23 mouse cellular contexts compared by ENCODE assay signal in the genomic region with DNA sequence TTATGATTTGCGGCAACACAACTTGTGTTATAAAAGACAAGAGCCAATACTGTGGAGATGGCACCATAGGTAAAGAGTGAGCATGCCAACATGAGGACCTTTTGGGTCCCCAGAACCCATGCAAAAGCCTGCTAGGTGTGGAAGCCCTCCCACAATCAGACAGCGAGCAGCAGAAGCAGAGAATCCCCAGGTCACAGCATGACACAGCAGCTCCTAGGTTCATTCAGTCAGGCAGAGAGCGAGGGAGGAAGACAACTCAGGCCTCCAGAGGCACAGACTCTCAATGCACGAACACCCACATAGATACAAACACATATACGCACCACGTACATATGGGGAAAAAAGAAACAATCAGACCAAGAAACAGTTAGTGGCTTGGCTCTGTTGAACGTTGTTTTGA. TPM values are rescaled to one million over a fixed set of nuclear protein-coding genes. Genes with fewer than 3 reads are reported as not detected.
A peak's percentile ranks its signal among the peaks of the same experiment; 100 is the strongest.
DNase-seq lines count a peak whose midpoint lies in the region; ATAC-seq and TF ChIP-seq lines count a peak whose summit lies in the region.
"Had no signal": no experiment of that assay in that cellular context is flagged by ENCODE, and none has a peak within 500 bp of the region (broad histone marks: within the 10 kb centered on the region; RNA-seq: fewer than 3 reads in every experiment).

No protein-coding gene starts in this region.

- H3K9ac ChIP-seq in liver, postnatal 0 days (replicated peaks): no peak overlapping the region
- H3K9ac ChIP-seq in liver, embryonic 14.5 days (replicated peaks): no peak overlapping the region
- no peak overlapping the region for H3K9ac ChIP-seq in liver, embryonic 16.5 days (ENCODE audit: low read depth, low read length)
- H3K9ac ChIP-seq in midbrain, embryonic 16.5 days (ENCODE audit: low read depth, low read length): no peak overlapping the region
- H3K9ac ChIP-seq: embryonic facial prominence, embryonic 12.5 days; embryonic facial prominence, embryonic 15.5 days; heart, embryonic 13.5 days; hindbrain, embryonic 13.5 days had no signal

- no peaks in the 10 kb centered on the region for H3K9me3 ChIP-seq in liver, postnatal 0 days (ENCODE audit: low read length)
- no peaks in the 10 kb centered on the region for H3K9me3 ChIP-seq in liver, embryonic 14.5 days (ENCODE audit: control insufficient read depth, low read length)
- no peaks in the 10 kb centered on the region for H3K9me3 ChIP-seq in liver, embryonic 16.5 days (replicated peaks; ENCODE audit: control insufficient read depth, low read length)
- H3K9me3 ChIP-seq in midbrain, embryonic 16.5 days (replicated peaks; ENCODE audit: control insufficient read depth, low read length, poor library complexity, severe bottlenecking): no peaks in the 10 kb centered on the region
- H3K9me3 ChIP-seq: embryonic facial prominence, embryonic 12.5 days; embryonic facial prominence, embryonic 15.5 days; heart, embryonic 13.5 days; hindbrain, embryonic 13.5 days had no signal

- no peak overlapping the region for H3K4me2 ChIP-seq in liver, postnatal 0 days (ENCODE audit: low read depth, low read length)
- H3K4me2 ChIP-seq in liver, embryonic 14.5 days (ENCODE audit: low read depth): no peak overlapping the region
- H3K4me2 ChIP-seq in liver, embryonic 16.5 days (ENCODE audit: low read depth, low read length): no peak overlapping the region
- H3K4me2 ChIP-seq in midbrain, embryonic 16.5 days (ENCODE audit: low read length): no peak overlapping the region
- H3K4me2 ChIP-seq: embryonic facial prominence, embryonic 12.5 days; embryonic facial prominence, embryonic 15.5 days; heart, embryonic 13.5 days; hindbrain, embryonic 13.5 days had no signal

- H3K36me3 ChIP-seq in liver, postnatal 0 days (replicated peaks; ENCODE audit: insufficient read depth, low read length): no peaks in the 10 kb centered on the region
- H3K36me3 ChIP-seq in liver, embryonic 14.5 days (replicated peaks; ENCODE audit: control insufficient read depth, insufficient read depth, low read depth): no peaks in the 10 kb centered on the region
- H3K36me3 ChIP-seq in liver, embryonic 16.5 days (ENCODE audit: control insufficient read depth, insufficient read depth): no peaks in the 10 kb centered on the region
- no peaks in the 10 kb centered on the region for H3K36me3 ChIP-seq in midbrain, embryonic 16.5 days (ENCODE audit: control insufficient read depth, insufficient read depth, low read length)
- H3K36me3 ChIP-seq: embryonic facial prominence, embryonic 12.5 days; embryonic facial prominence, embryonic 15.5 days; heart, embryonic 13.5 days; hindbrain, embryonic 13.5 days had no signal

- no peak for ATAC-seq in liver, postnatal 0 days
- ATAC-seq in liver, embryonic 14.5 days (ENCODE audit: insufficient read depth): peak; percentile 52
- ATAC-seq in liver, embryonic 16.5 days (ENCODE audit: low read depth): peak; percentile 44; the same call in 1 of the 2 replicates
- ATAC-seq in midbrain, embryonic 16.5 days: no peak
- no peak for ATAC-seq in frontal cortex, adult (ENCODE audit: low TSS enrichment)
- ATAC-seq: CD4-positive, CD25-positive, alpha-beta regulatory T cell, adult 4 months; forebrain, embryonic 14.5 days; hindbrain, embryonic 16.5 days; inflammation-experienced regulatory T-cells, adult 6 months had no signal

- H3K27ac ChIP-seq in liver, postnatal 0 days (ENCODE audit: low read depth): no peak overlapping the region
- H3K27ac ChIP-seq in liver, embryonic 14.5 days: no peak overlapping the region
- no peak overlapping the region for H3K27ac ChIP-seq in liver, embryonic 16.5 days (ENCODE audit: low read length)
- no peak overlapping the region for H3K27ac ChIP-seq in midbrain, embryonic 16.5 days (ENCODE audit: low read length)
- H3K27ac ChIP-seq: embryonic facial prominence, embryonic 12.5 days; embryonic facial prominence, embryonic 15.5 days; heart, embryonic 13.5 days; hindbrain, embryonic 13.5 days had no signal

- WGBS in liver, postnatal 0 days (ENCODE audit: insufficient replicate concordance): 75% methylated on average over 7 of the region's 7 CpGs
- 68% methylated on average over 7 of the region's 7 CpGs for WGBS in liver, embryonic 14.5 days (ENCODE audit: insufficient replicate concordance)
- WGBS in liver, embryonic 16.5 days (ENCODE audit: insufficient replicate concordance): 64% methylated on average over 7 of the region's 7 CpGs
- WGBS in midbrain, embryonic 16.5 days: 91% methylated on average over 7 of the region's 7 CpGs

- H3K4me3 ChIP-seq in liver, postnatal 0 days (ENCODE audit: low read depth, low read length): no peak overlapping the region
- no peak overlapping the region for H3K4me3 ChIP-seq in liver, embryonic 14.5 days (ENCODE audit: insufficient read depth in 1 of 2, low read depth in 2 of 2, low read length in 2 of 2)
- no peak overlapping the region for H3K4me3 ChIP-seq in liver, embryonic 16.5 days (ENCODE audit: low read depth, low read length)
- no peak overlapping the region for H3K4me3 ChIP-seq in midbrain, embryonic 16.5 days (ENCODE audit: low read depth, low read length)
- H3K4me3 ChIP-seq: embryonic facial prominence, embryonic 12.5 days; embryonic facial prominence, embryonic 15.5 days; heart, embryonic 13.5 days; hindbrain, embryonic 13.5 days had no signal

- no peaks in the 10 kb centered on the region for H3K27me3 ChIP-seq in liver, postnatal 0 days (ENCODE audit: insufficient read depth, low read length)
- no peaks in the 10 kb centered on the region for H3K27me3 ChIP-seq in liver, embryonic 14.5 days (ENCODE audit: control insufficient read depth, insufficient read depth, low read length)
- no peaks in the 10 kb centered on the region for H3K27me3 ChIP-seq in liver, embryonic 16.5 days (ENCODE audit: control insufficient read depth, insufficient read depth, low read depth, low read length)
- H3K27me3 ChIP-seq in midbrain, embryonic 16.5 days (ENCODE audit: control insufficient read depth, insufficient read depth, low read depth, low read length): no peaks in the 10 kb centered on the region
- H3K27me3 ChIP-seq: embryonic facial prominence, embryonic 12.5 days; embryonic facial prominence, embryonic 15.5 days had no signal

- H3K4me1 ChIP-seq in liver, postnatal 0 days (ENCODE audit: insufficient read depth): 0 out of 2 replicates have a peak, but pooled peaks cover 3% of the 10 kb centered on the region
- H3K4me1 ChIP-seq in liver, embryonic 14.5 days (replicated peaks; ENCODE audit: control insufficient read depth in 2 of 2, insufficient read depth in 2 of 2, low read length in 1 of 2): peaks cover 12 to 16% of the 10 kb centered on the region in 2 experiments
- peaks cover 12% of the 10 kb centered on the region for H3K4me1 ChIP-seq in liver, embryonic 16.5 days (ENCODE audit: control insufficient read depth, low read depth, low read length)
- peaks cover 1% of the 10 kb centered on the region; the same call in 1 of the 2 replicates for H3K4me1 ChIP-seq in midbrain, embryonic 16.5 days (ENCODE audit: control insufficient read depth, insufficient read depth, low read length)

- TF ChIP-seq CTCF in liver, postnatal 0 days (IDR thresholded peaks at IDR 0.05; ENCODE audit: low read depth): no peak
- no peak for TF ChIP-seq CTCF in liver, embryonic 14.5 days (IDR thresholded peaks at IDR 0.05; ENCODE audit: low read depth)

- TF ChIP-seq EP300 in liver, postnatal 0 days (IDR thresholded peaks at IDR 0.05; ENCODE audit: low read depth): no peak
- no peak for TF ChIP-seq EP300 in liver, embryonic 14.5 days (IDR thresholded peaks at IDR 0.05; ENCODE audit: low read depth)

- DNase-seq in liver: peak; percentile 38
- DNase-seq in liver, postnatal 0 days: no peak
- no peak for DNase-seq in liver, embryonic 14.5 days (ENCODE audit: low read depth in 3 of 3, low spot score in 3 of 3)
- DNase-seq: adrenal gland, adult 2 months; adrenal gland, postnatal 14 days; cerebellum, adult 11 months; cerebellum, adult 2 months; cerebellum, adult 9-11 months; cerebellum, postnatal 25 days; gastrocnemius, postnatal 10 days; gastrocnemius, postnatal 36 days had no signal

RNA-seq across cellular contexts. Expression of gene St6galnac3, which starts 16.8 kb away (rescaled TPM):
- polyA plus RNA-seq in liver, postnatal 0 days (2015; fragmentation: Nextera tagmentation; extraction: Ambion mirVana): 4.5 and 5.0 TPM in 2 replicates
- 0.74 and 2.9 TPM in 2 replicates for polyA plus RNA-seq in liver, embryonic 14.5 days (2012; rRNA removed)
- 5.7 and 8.5 TPM in 2 replicates for polyA plus RNA-seq in liver, embryonic 14.5 days (2014; fragmentation: Nextera tagmentation; extraction: Ambion mirVana)
- polyA plus RNA-seq in liver, embryonic 16.5 days (2015; fragmentation: Nextera tagmentation; extraction: Ambion mirVana): 10.5 and 12.0 TPM in 2 replicates
- polyA plus RNA-seq in midbrain, embryonic 16.5 days (2015; fragmentation: Nextera tagmentation; extraction: Ambion mirVana): 19.1 and 21.5 TPM in 2 replicates
- polyA plus RNA-seq: C2C12 had no signal

Comparison
In these comparisons a context has a peak if more than half of its experiments do, and no peak if none do; other contexts are left out.
1. ATAC-seq: peak in liver, embryonic 14.5 days (single experiment) and liver, embryonic 16.5 days (single experiment); none in liver, postnatal 0 days (single experiment), midbrain, embryonic 16.5 days (single experiment) and frontal cortex, adult (single experiment).